Mouse (Mus musculus) gastrocnemius, postnatal 10 days (tissue): ENCODE measurements around the gene Pld4. TPM values are rescaled to one million over a fixed set of nuclear protein-coding genes. Genes with fewer than 3 reads are reported as not detected.

ENCODE experiments used
- DNase-seq: peaks from one replicate; pipeline ENCODE4 v3.0.0; 2021; ENCODE audit warnings: mixed read lengths
- total RNA-seq, 2 experiments: library from RNA; stranded (reverse); gene quantifications; 2 replicates each; pipeline ENCODE4 v1.2.3; 2021

Gene Pld4
- total RNA-seq, 2 experiments from 2014 or later, result 7.3 to 9.1 TPM

- DNase-seq, result peak; percentile 74
Observed at GRCm38 (mm10) chr12:112737761-112738160, 22.7 kb upstream of the Pld4 start.

GRCm38 (mm10) chr12:112738281-112739022, 22.0 kb upstream of the Pld4 start:
- no peak for DNase-seq

GRCm38 (mm10) chr12:112739023-112739568, 21.4 kb upstream of the Pld4 start:
- no peak for DNase-seq

- DNase-seq, result peak; percentile 16
Observed at GRCm38 (mm10) chr12:112742768-112743167, 17.7 kb upstream of the Pld4 start.

GRCm38 (mm10) chr12:112743168-112743975, 17.1 kb upstream of the Pld4 start:
- DNase-seq, result peak; percentile 79

- no peak for DNase-seq
Observed at GRCm38 (mm10) chr12:112744211-112744610, 16.2 kb upstream of the Pld4 start.

GRCm38 (mm10) chr12:112744891-112745580, 15.4 kb upstream of the Pld4 start:
- DNase-seq, result peak; percentile 19

- peak; percentile 4 for DNase-seq
Observed at GRCm38 (mm10) chr12:112745716-112746115, 14.7 kb upstream of the Pld4 start.

GRCm38 (mm10) chr12:112746461-112746807, 14.0 kb upstream of the Pld4 start:
- no peak for DNase-seq

- DNase-seq, result no peak
Observed at GRCm38 (mm10) chr12:112746808-112747605, 13.4 kb upstream of the Pld4 start.

GRCm38 (mm10) chr12:112747606-112747970, 12.9 kb upstream of the Pld4 start:
- DNase-seq, result no peak

- peak; percentile 1 for DNase-seq
Observed at GRCm38 (mm10) chr12:112750976-112751375, 9.5 kb upstream of the Pld4 start.

- DNase-seq, result no peak
Observed at GRCm38 (mm10) chr12:112752399-112752798, 8.1 kb upstream of the Pld4 start.

GRCm38 (mm10) chr12:112755900-112756299, 4.6 kb upstream of the Pld4 start:
- DNase-seq, result no peak

- DNase-seq, result no peak
Observed at GRCm38 (mm10) chr12:112757896-112758295, 2.6 kb upstream of the Pld4 start.

GRCm38 (mm10) chr12:112759471-112759870, 984 bp upstream of the Pld4 start:
- DNase-seq, result no peak

- no peak for DNase-seq
Observed at GRCm38 (mm10) chr12:112761411-112761810, 956 bp downstream of the Pld4 start.

- DNase-seq, result no peak
Observed at GRCm38 (mm10) chr12:112762018-112762417, 1.6 kb downstream of the Pld4 start.

- DNase-seq, result no peak
Observed at GRCm38 (mm10) chr12:112763176-112763575, 2.7 kb downstream of the Pld4 start.

GRCm38 (mm10) chr12:112764141-112764540, 3.7 kb downstream of the Pld4 start:
- DNase-seq, result no peak

GRCm38 (mm10) chr12:112764991-112765390, 4.5 kb downstream of the Pld4 start:
- no peak for DNase-seq

- no peak for DNase-seq
Observed at GRCm38 (mm10) chr12:112766586-112766985, 6.1 kb downstream of the Pld4 start.
